18 mouse cellular contexts compared by ENCODE assay signal in genomic region chr5:30106756-30107155, GRCm38 (mm10). TPM values are rescaled to one million over a fixed set of nuclear protein-coding genes. Genes with fewer than 3 reads are reported as not detected.
DNase-seq lines count a peak whose midpoint lies in the region; ATAC-seq and TF ChIP-seq lines count a peak whose summit lies in the region.
"Had no signal": no experiment of that assay in that cellular context is flagged by ENCODE, and none has a peak within 500 bp of the region (broad histone marks: within the 10 kb centered on the region; RNA-seq: fewer than 3 reads in every experiment).

No protein-coding gene starts in this region.

- H3K9ac ChIP-seq in forebrain, embryonic 14.5 days (ENCODE audit: low read length), result peak overlapping the region; percentile 84
- H3K9ac ChIP-seq in hindbrain, postnatal 0 days (replicated peaks; ENCODE audit: low read length), result 0 out of 2 replicates have a peak overlapping the region, but pooled peaks have one; percentile 58
- H3K9ac ChIP-seq in neural tube, embryonic 14.5 days (replicated peaks; ENCODE audit: low read depth, low read length), result peak overlapping the region; percentile 25; the same call in 1 of the 2 replicates
- H3K9ac ChIP-seq: heart, embryonic 15.5 days; limb, embryonic 15.5 days had no signal

- no peaks in the 10 kb centered on the region for H3K27me3 ChIP-seq in forebrain, embryonic 14.5 days (replicated peaks; ENCODE audit: control insufficient read depth, insufficient read depth, low read length)
- no peaks in the 10 kb centered on the region; the same call in 1 of the 2 replicates for H3K27me3 ChIP-seq in hindbrain, postnatal 0 days (ENCODE audit: insufficient read depth, low read length)
- no peaks in the 10 kb centered on the region for H3K27me3 ChIP-seq in neural tube, embryonic 14.5 days (ENCODE audit: control insufficient read depth, insufficient read depth, low read length)

- peak overlapping the region; percentile 70 for H3K4me3 ChIP-seq in forebrain, embryonic 14.5 days (ENCODE audit: low read depth, low read length)
- H3K4me3 ChIP-seq in hindbrain, postnatal 0 days (ENCODE audit: low read length), result peak overlapping the region; percentile 54
- H3K4me3 ChIP-seq in neural tube, embryonic 14.5 days (ENCODE audit: low read depth, low read length), result peak overlapping the region; percentile 59

- H3K27ac ChIP-seq in forebrain, embryonic 14.5 days (ENCODE audit: low read depth, low read length), result peak overlapping the region; percentile 84
- peak overlapping the region; percentile 73 for H3K27ac ChIP-seq in hindbrain, postnatal 0 days
- H3K27ac ChIP-seq in neural tube, embryonic 14.5 days (ENCODE audit: low read depth, low read length), result peak overlapping the region; percentile 72
- H3K27ac ChIP-seq: heart, embryonic 15.5 days; limb, embryonic 15.5 days had no signal

- H3K36me3 ChIP-seq in forebrain, embryonic 14.5 days (ENCODE audit: control insufficient read depth, insufficient read depth, low read length), result peaks cover 13% of the 10 kb centered on the region; the same call in 1 of the 2 replicates
- H3K36me3 ChIP-seq in hindbrain, postnatal 0 days (ENCODE audit: insufficient read depth, low read length), result no peaks in the 10 kb centered on the region
- H3K36me3 ChIP-seq in neural tube, embryonic 14.5 days (ENCODE audit: control insufficient read depth, insufficient read depth, low read length), result no peaks in the 10 kb centered on the region
- H3K36me3 ChIP-seq: heart, embryonic 15.5 days; limb, embryonic 15.5 days had no signal

- WGBS in forebrain, embryonic 14.5 days, result 5% methylated on average over 2 of the region's 2 CpGs
- 25% methylated on average over 2 of the region's 2 CpGs for whole genome bisulfite sequencing in hindbrain, postnatal 0 days
- 6% methylated on average over 2 of the region's 2 CpGs for WGBS in neural tube, embryonic 14.5 days

- no peak for ATAC-seq in forebrain, embryonic 14.5 days
- ATAC-seq in hindbrain, postnatal 0 days, result no peak
- ATAC-seq in neural tube, embryonic 14.5 days (ENCODE audit: low read depth), result no peak
- ATAC-seq in megakaryocyte-erythroid progenitor cell, adult 5-6 weeks (replicated peaks; ENCODE audit: low FRiP score, low TSS enrichment, poor library complexity, severe bottlenecking), result no peak
- ATAC-seq: CD4-positive, CD25-positive, alpha-beta regulatory T cell, adult 4 months; Patski had no signal

- peaks cover 40% of the 10 kb centered on the region for H3K4me1 ChIP-seq in forebrain, embryonic 14.5 days (ENCODE audit: control insufficient read depth, insufficient read depth, low read length)
- peaks cover 27% of the 10 kb centered on the region for H3K4me1 ChIP-seq in hindbrain, postnatal 0 days (ENCODE audit: insufficient read depth, low read length)
- peaks cover 37% of the 10 kb centered on the region for H3K4me1 ChIP-seq in neural tube, embryonic 14.5 days (ENCODE audit: control insufficient read depth, insufficient read depth, low read length)

- peak overlapping the region; percentile 96 for H3K4me2 ChIP-seq in forebrain, embryonic 14.5 days (ENCODE audit: low read length)
- H3K4me2 ChIP-seq in hindbrain, postnatal 0 days (ENCODE audit: low read depth, low read length), result peak overlapping the region; percentile 83
- peak overlapping the region; percentile 93 for H3K4me2 ChIP-seq in neural tube, embryonic 14.5 days (ENCODE audit: low read depth, low read length)
- H3K4me2 ChIP-seq: limb, embryonic 15.5 days had no signal

- H3K9me3 ChIP-seq in forebrain, embryonic 14.5 days (replicated peaks; ENCODE audit: control insufficient read depth, low read length), result no peaks in the 10 kb centered on the region
- H3K9me3 ChIP-seq in hindbrain, postnatal 0 days (ENCODE audit: low read length), result no peaks in the 10 kb centered on the region
- no peaks in the 10 kb centered on the region for H3K9me3 ChIP-seq in neural tube, embryonic 14.5 days (ENCODE audit: control insufficient read depth, low read length)
- H3K9me3 ChIP-seq: heart, embryonic 15.5 days; limb, embryonic 15.5 days had no signal

- TF ChIP-seq CTCF in hindbrain, postnatal 0 days (IDR thresholded peaks at IDR 0.05; ENCODE audit: low read depth), result no peak

- peak; percentile 2 for DNase-seq in ovary, postnatal 36 days (ENCODE audit: low spot score)
- no peak for DNase-seq in ovary, postnatal 14 days (ENCODE audit: low spot score)
- no peak for DNase-seq in forebrain, embryonic 14.5 days (ENCODE audit: low spot score)
- no peak for DNase-seq in hindbrain, postnatal 0 days (ENCODE audit: low spot score)
- DNase-seq in thymus, postnatal 0 days (ENCODE audit: low spot score), result no peak
- DNase-seq: adrenal gland, postnatal 14 days; gastrocnemius, postnatal 10 days; kidney, adult 18-20 months; layer of hippocampus, adult 9-11 months; thymus, postnatal 36 days had no signal

RNA-seq across cellular contexts. Expression of gene 3110082J24Rik, which starts 0.9 kb away (rescaled TPM):
- polyA plus RNA-seq in forebrain, embryonic 14.5 days (2014; fragmentation: Nextera tagmentation; extraction: Ambion mirVana), result 4.6 and 7.1 TPM in 2 replicates
- total RNA-seq in hindbrain, postnatal 0 days (2014; rRNA removed), result 3.2 and 6.3 TPM in 2 replicates
- 4.3 and 4.9 TPM in 2 replicates for polyA plus RNA-seq in hindbrain, postnatal 0 days (2015; fragmentation: Nextera tagmentation; extraction: Ambion mirVana)
- polyA plus RNA-seq in neural tube, embryonic 14.5 days (2014; fragmentation: Nextera tagmentation; extraction: Ambion mirVana), result 4.3 and 4.8 TPM in 2 replicates
- not detected in 2 replicates for polyA plus RNA-seq in thymus, postnatal 0 days (2015; fragmentation: Nextera tagmentation; extraction: Ambion mirVana)
- total RNA-seq in megakaryocyte-erythroid progenitor cell, adult 5-6 weeks (2014; fragmentation: Nextera tagmentation), result not detected in 2 replicates
- not detected in 2 replicates for total RNA-seq in megakaryocyte-erythroid progenitor cell, adult 5-6 weeks (2017)
- total RNA-seq: adrenal gland, postnatal 14 days; common myeloid progenitor, adult 5-6 weeks; gastrocnemius, postnatal 10 days had no signal
- polyA plus RNA-seq: CD4-positive, CD25-positive, alpha-beta regulatory T cell, adult 4 months; heart, embryonic 15.5 days; limb, embryonic 15.5 days; lung, embryonic 16.5 days; Patski had no signal

RNA-seq across cellular contexts. Expression of gene Garem2, which starts 1.8 kb away (rescaled TPM):
- 11.3 and 12.7 TPM in 2 replicates for polyA plus RNA-seq in forebrain, embryonic 14.5 days (2014; fragmentation: Nextera tagmentation; extraction: Ambion mirVana)
- 26.7 and 26.9 TPM in 2 replicates for total RNA-seq in hindbrain, postnatal 0 days (2014; rRNA removed)
- 9.5 and 9.7 TPM in 2 replicates for polyA plus RNA-seq in hindbrain, postnatal 0 days (2015; fragmentation: Nextera tagmentation; extraction: Ambion mirVana)
- 12.5 and 13.3 TPM in 2 replicates for polyA plus RNA-seq in neural tube, embryonic 14.5 days (2014; fragmentation: Nextera tagmentation; extraction: Ambion mirVana)
- 0.05 and 0.09 TPM in 2 replicates for polyA plus RNA-seq in thymus, postnatal 0 days (2015; fragmentation: Nextera tagmentation; extraction: Ambion mirVana)
- not detected in 2 replicates for total RNA-seq in megakaryocyte-erythroid progenitor cell, adult 5-6 weeks (2014; fragmentation: Nextera tagmentation)
- total RNA-seq in megakaryocyte-erythroid progenitor cell, adult 5-6 weeks (2017), result 0.47 TPM in 1 of 2 replicates, not detected in the other
- total RNA-seq: common myeloid progenitor, adult 5-6 weeks had no signal
- polyA plus RNA-seq: CD4-positive, CD25-positive, alpha-beta regulatory T cell, adult 4 months had no signal

RNA-seq across cellular contexts. Expression of gene Tyms, which starts 33.3 kb away (rescaled TPM):
- 117 and 142 TPM in 2 replicates for polyA plus RNA-seq in forebrain, embryonic 14.5 days (2014; fragmentation: Nextera tagmentation; extraction: Ambion mirVana)
- total RNA-seq in hindbrain, postnatal 0 days (2014; rRNA removed), result 8.3 and 15.4 TPM in 2 replicates
- polyA plus RNA-seq in hindbrain, postnatal 0 days (2015; fragmentation: Nextera tagmentation; extraction: Ambion mirVana), result 35.2 and 36.2 TPM in 2 replicates
- 35.3 and 42.4 TPM in 2 replicates for polyA plus RNA-seq in neural tube, embryonic 14.5 days (2014; fragmentation: Nextera tagmentation; extraction: Ambion mirVana)
- 292 and 327 TPM in 2 replicates for polyA plus RNA-seq in thymus, postnatal 0 days (2015; fragmentation: Nextera tagmentation; extraction: Ambion mirVana)
- total RNA-seq in megakaryocyte-erythroid progenitor cell, adult 5-6 weeks (2014; fragmentation: Nextera tagmentation), result 86.1 and 88.4 TPM in 2 replicates
- total RNA-seq in megakaryocyte-erythroid progenitor cell, adult 5-6 weeks (2017), result 124 and 172 TPM in 2 replicates

RNA-seq across cellular contexts. Expression of gene Hadha, which starts 48.2 kb away (rescaled TPM):
- 64.9 and 65.8 TPM in 2 replicates for polyA plus RNA-seq in forebrain, embryonic 14.5 days (2014; fragmentation: Nextera tagmentation; extraction: Ambion mirVana)
- total RNA-seq in hindbrain, postnatal 0 days (2014; rRNA removed), result 50.1 and 50.4 TPM in 2 replicates
- polyA plus RNA-seq in hindbrain, postnatal 0 days (2015; fragmentation: Nextera tagmentation; extraction: Ambion mirVana), result 68.0 and 79.1 TPM in 2 replicates
- 55.2 and 71.0 TPM in 2 replicates for polyA plus RNA-seq in neural tube, embryonic 14.5 days (2014; fragmentation: Nextera tagmentation; extraction: Ambion mirVana)
- polyA plus RNA-seq in thymus, postnatal 0 days (2015; fragmentation: Nextera tagmentation; extraction: Ambion mirVana), result 111 and 124 TPM in 2 replicates
- 116 and 125 TPM in 2 replicates for total RNA-seq in megakaryocyte-erythroid progenitor cell, adult 5-6 weeks (2014; fragmentation: Nextera tagmentation)
- total RNA-seq in megakaryocyte-erythroid progenitor cell, adult 5-6 weeks (2017), result 157 TPM in 2 replicates

RNA-seq across cellular contexts. Expression of gene Hadhb, which starts 48.3 kb away (rescaled TPM):
- 75.6 and 80.9 TPM in 2 replicates for polyA plus RNA-seq in forebrain, embryonic 14.5 days (2014; fragmentation: Nextera tagmentation; extraction: Ambion mirVana)
- 56.8 and 68.3 TPM in 2 replicates for total RNA-seq in hindbrain, postnatal 0 days (2014; rRNA removed)
- 59.9 and 67.5 TPM in 2 replicates for polyA plus RNA-seq in hindbrain, postnatal 0 days (2015; fragmentation: Nextera tagmentation; extraction: Ambion mirVana)
- polyA plus RNA-seq in neural tube, embryonic 14.5 days (2014; fragmentation: Nextera tagmentation; extraction: Ambion mirVana), result 54.5 and 67.6 TPM in 2 replicates
- 182 and 193 TPM in 2 replicates for polyA plus RNA-seq in thymus, postnatal 0 days (2015; fragmentation: Nextera tagmentation; extraction: Ambion mirVana)
- 85.5 and 94.8 TPM in 2 replicates for total RNA-seq in megakaryocyte-erythroid progenitor cell, adult 5-6 weeks (2014; fragmentation: Nextera tagmentation)
- 65.4 and 79.4 TPM in 2 replicates for total RNA-seq in megakaryocyte-erythroid progenitor cell, adult 5-6 weeks (2017)

Comparison
In these comparisons a context has a peak if more than half of its experiments do, and no peak if none do; other contexts are left out.
1. H3K9ac ChIP-seq: peak in every context shown above with its lines; median percentile 84 in forebrain, embryonic 14.5 days; 58 in hindbrain, postnatal 0 days; 25 in neural tube, embryonic 14.5 days.